Mouse (Mus musculus): Measurements from ENCODE around the gene Rassf4. TPM values are rescaled to one million over a fixed set of nuclear protein-coding genes. Genes with fewer than 3 reads are reported as not detected.

Rassf4 gene
- polyA plus RNA-seq, 1 experiment from 2014 or later: 6.1 TPM

DNA sequence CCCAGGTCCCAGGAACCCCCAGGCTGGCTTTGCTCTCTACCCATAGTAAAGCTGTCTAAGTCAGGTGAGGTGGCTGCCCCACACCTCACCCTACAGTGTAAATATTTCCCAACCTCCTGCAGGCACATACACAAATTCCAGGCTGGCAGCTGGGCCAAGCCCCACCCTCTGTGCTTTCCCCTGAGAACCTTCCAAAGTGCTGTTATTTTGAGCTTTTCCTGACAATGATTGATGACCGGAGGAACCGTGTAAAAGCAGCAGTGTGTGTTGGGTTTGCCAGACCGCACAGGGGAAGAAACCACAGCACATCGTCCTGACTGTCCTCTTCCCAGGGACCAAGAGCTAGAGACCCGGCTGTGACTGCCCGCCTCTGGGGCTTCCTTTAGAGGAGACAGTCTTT, 23.3 kb downstream of the Rassf4 start, which contains the start of gene Depp1:
Depp1 (plus strand) TSS at position 204 of the 400 bp plus-strand sequence.
- Histone ChIP-seq H3K9me3 (replicated peaks) (no peaks in the 10 kb centered on the region), H3K4me1 (peaks cover 20% of the 10 kb centered on the region), H3K36me3 (no peaks in the 10 kb centered on the region), H3K9ac (no peak within 1 kb of the TSS), H3K4me3 (replicated peaks) (peak within 1 kb of the TSS; percentile 28), H3K4me2 (peak within 1 kb of the TSS; percentile 38), H3K27ac (0 out of 2 replicates have a peak within 1 kb of the TSS, but pooled peaks have one; percentile 37), H3K27me3 (no peaks in the 10 kb centered on the region)
- ATAC-seq (replicated peaks; ENCODE audit: low FRiP score): peak; percentile 65
- 16% methylated on average over 6 of the region's 6 CpGs for WGBS

DNA sequence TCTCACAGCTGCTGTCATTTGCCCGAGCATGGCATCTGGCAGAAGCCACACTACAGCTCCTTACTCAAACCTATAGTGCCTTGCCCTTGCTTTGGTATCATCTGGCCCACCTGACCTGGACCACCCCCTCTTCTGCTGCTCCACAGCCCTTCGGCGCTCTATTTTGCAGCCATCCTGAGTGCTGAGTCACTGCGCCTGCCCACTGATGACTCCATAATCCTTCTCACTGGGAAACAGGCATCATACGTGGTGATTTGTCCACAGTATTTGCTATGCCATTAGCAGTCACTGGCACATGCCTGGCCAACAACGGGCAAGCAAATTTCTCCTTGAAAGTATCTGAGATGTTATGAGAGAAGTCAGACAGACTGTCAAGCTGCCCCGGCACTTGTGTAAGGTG, 23.9 kb downstream of the Rassf4 start:
- H3K4me3 ChIP-seq (replicated peaks): no peak overlapping the region
- H3K4me2 ChIP-seq: no peak overlapping the region
- H3K9me3 ChIP-seq (replicated peaks): no peaks in the 10 kb centered on the region
- no peaks in the 10 kb centered on the region for H3K27me3 ChIP-seq
- H3K36me3 ChIP-seq: no peaks in the 10 kb centered on the region
- H3K4me1 ChIP-seq: peaks cover 20% of the 10 kb centered on the region
- ATAC-seq (replicated peaks; ENCODE audit: low FRiP score): no peak
- no peak overlapping the region for H3K9ac ChIP-seq
- 0 out of 2 replicates have a peak overlapping the region, but pooled peaks have one; percentile 14 for H3K27ac ChIP-seq
- 84% methylated on average over 7 of the region's 7 CpGs for WGBS

DNA sequence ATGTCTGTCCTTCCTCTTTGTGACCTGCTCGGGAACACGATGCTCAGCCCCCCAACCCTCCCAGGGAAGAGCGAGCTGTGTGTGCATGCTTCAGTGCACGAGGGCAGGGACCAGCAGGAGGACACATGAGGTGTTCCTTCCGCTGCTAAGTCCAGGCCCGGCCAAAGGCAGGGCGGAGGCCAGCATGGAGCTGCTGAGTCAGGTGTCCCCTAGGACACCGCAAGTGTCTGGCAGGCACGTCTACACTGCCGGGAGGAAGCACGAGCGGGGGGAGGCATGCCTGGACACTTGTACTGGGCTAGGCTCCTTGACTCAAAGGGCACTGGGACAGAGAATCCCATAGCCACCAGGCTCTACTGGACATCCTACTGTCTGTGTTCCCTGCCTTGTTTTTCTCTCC, 26.0 kb downstream of the Rassf4 start:
- Histone ChIP-seq H3K9ac (no peak overlapping the region), H3K4me3 (replicated peaks) (no peak overlapping the region), H3K36me3 (no peaks in the 10 kb centered on the region), H3K9me3 (replicated peaks) (no peaks in the 10 kb centered on the region), H3K27me3 (no peaks in the 10 kb centered on the region), H3K4me2 (no peak overlapping the region), H3K4me1 (peaks cover 20% of the 10 kb centered on the region), H3K27ac (no peak overlapping the region)
- ATAC-seq (replicated peaks; ENCODE audit: low FRiP score): peak; percentile 65; the same call in 1 of the 2 replicates
- WGBS: 48% methylated on average over 12 of the region's 12 CpGs

DNA sequence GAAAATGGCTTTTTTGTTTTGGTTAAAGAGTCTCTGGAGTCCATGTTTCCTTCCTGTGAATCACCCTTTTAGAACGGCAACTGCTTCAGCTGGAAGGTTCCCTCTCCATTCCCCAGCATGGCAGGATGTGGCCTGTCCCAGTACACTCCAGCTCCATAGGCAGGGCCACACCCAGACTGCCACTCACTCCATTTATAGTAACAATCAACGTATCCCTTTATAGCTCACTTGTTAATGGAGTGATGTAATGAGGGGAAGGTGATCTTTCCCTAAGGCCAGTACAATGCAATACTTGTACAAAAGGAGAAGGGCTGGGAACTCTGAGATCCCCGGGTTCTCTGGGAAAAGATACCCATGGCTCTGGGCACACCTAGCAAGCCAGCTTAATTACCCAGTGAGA, 29.4 kb downstream of the Rassf4 start:
- Histone ChIP-seq H3K27me3 (no peaks in the 10 kb centered on the region), H3K27ac (no peak overlapping the region), H3K9ac (no peak overlapping the region), H3K4me3 (replicated peaks) (no peak overlapping the region), H3K9me3 (replicated peaks) (no peaks in the 10 kb centered on the region), H3K4me2 (no peak overlapping the region), H3K4me1 (0 out of 2 replicates have a peak, but pooled peaks cover 5% of the 10 kb centered on the region), H3K36me3 (no peaks in the 10 kb centered on the region)
- ATAC-seq (replicated peaks; ENCODE audit: low FRiP score): no peak
- WGBS: 58% methylated on average over 3 of the region's 3 CpGs

DNA sequence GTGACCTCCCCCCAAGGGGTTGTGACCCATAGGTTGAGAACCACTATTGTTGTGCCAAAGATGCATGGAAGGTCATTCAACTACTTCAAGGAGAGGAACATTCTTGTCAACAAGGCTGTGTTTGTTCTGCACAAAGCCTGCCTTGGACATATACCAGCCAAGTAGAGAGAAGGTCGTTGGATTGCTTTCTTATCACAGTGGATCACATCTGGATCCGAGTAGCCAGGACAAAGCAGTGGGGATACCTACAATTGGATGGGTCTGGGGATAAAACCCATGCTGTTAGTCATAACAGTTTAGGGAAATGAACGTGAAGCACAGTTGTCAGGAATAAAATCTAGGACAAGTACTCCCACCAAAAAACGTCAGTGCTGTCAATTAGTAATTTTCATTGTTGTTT, 29.9 kb downstream of the Rassf4 start:
- WGBS: 70% methylated on average over 4 of the region's 4 CpGs
- H3K27ac ChIP-seq: no peak overlapping the region

DNA sequence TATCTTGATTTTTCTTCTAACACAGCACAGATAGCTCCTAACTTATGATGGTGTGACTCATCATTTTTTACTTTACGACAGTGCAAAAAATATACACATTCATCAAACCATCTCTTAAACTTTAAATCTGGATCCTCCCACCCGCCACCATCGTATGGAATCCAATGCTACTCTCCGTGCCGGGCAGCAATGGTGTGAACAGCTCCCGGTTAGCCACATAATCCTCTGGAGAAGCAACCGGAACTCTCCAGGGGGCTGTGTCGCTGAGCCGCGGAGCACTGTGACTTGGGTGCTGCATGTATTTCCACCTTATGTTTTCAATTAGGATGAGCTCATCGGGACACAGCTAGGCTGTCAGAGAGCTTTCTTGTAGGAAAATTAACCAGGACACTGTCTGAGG, 30.8 kb downstream of the Rassf4 start:
- H3K9ac ChIP-seq: no peak overlapping the region
- no peak overlapping the region for H3K4me3 ChIP-seq (replicated peaks)
- no peaks in the 10 kb centered on the region for H3K36me3 ChIP-seq
- H3K27me3 ChIP-seq: no peaks in the 10 kb centered on the region
- H3K9me3 ChIP-seq (replicated peaks): no peaks in the 10 kb centered on the region
- ATAC-seq (replicated peaks; ENCODE audit: low FRiP score): no peak
- H3K4me1 ChIP-seq: 0 out of 2 replicates have a peak, but pooled peaks cover 5% of the 10 kb centered on the region
- H3K27ac ChIP-seq: no peak overlapping the region
- H3K4me2 ChIP-seq: no peak overlapping the region
- WGBS: 79% methylated on average over 11 of the region's 11 CpGs

More for the DNA sequence above, 29.9 kb downstream of the Rassf4 start:
- Histone ChIP-seq H3K9me3 (replicated peaks) (no peaks in the 10 kb centered on the region), H3K4me2 (no peak overlapping the region), H3K27me3 (no peaks in the 10 kb centered on the region), H3K36me3 (no peaks in the 10 kb centered on the region), H3K4me3 (replicated peaks) (no peak overlapping the region), H3K4me1 (0 out of 2 replicates have a peak, but pooled peaks cover 5% of the 10 kb centered on the region), H3K9ac (no peak overlapping the region)
- no peak for ATAC-seq (replicated peaks; ENCODE audit: low FRiP score)

DNA sequence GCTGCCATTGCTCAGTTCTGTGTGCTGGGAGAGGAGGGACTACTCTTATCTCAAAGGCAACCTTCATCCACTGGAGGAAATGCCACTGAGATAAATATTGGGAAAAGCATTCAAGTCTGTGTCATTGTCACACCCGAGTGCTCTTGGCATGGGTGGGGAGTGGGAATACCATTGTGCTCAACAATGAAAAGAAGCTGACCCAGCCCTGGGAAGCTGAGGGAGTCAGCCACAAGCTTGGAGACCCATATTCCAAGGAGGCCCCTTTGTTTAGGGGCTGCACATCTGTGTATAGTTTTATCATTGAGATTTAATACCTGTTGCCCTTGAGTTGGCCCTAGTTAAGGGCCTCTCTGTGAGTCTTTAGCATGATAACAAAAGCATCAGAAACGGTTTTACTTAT, 34.1 kb downstream of the Rassf4 start:
- no peaks in the 10 kb centered on the region for H3K27me3 ChIP-seq
- no peak overlapping the region for H3K4me2 ChIP-seq
- no peak overlapping the region for H3K9ac ChIP-seq
- 74% methylated on average over 2 of the region's 2 CpGs for WGBS
- no peaks in the 10 kb centered on the region for H3K36me3 ChIP-seq
- no peak for ATAC-seq (replicated peaks; ENCODE audit: low FRiP score)
- H3K4me3 ChIP-seq (replicated peaks): no peak overlapping the region
- H3K9me3 ChIP-seq (replicated peaks): no peaks in the 10 kb centered on the region
- peaks cover 15% of the 10 kb centered on the region for H3K4me1 ChIP-seq
- no peak overlapping the region for H3K27ac ChIP-seq

DNA sequence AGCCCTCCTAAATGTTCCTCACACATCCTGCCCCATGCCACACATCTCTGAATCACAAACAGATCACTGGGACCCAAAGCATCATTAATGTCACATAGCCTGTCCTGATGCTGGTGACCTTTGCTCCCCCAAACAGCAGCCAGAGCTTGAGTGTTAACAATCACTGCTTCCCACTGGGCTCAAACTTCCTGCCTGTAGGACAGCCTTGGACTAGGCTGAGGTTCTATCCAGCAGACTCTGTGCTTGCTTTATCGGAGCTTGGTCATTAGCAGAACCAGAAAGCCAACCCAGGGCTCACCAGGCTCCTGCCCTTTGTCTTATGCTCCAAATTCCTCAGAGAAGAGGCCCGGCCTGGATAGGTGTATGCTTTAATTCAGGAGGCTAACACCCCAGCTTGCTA, 34.9 kb downstream of the Rassf4 start:
- no peak overlapping the region for H3K9ac ChIP-seq
- 81% methylated on average over 2 of the region's 2 CpGs for WGBS
- ATAC-seq (replicated peaks; ENCODE audit: low FRiP score): no peak

DNA sequence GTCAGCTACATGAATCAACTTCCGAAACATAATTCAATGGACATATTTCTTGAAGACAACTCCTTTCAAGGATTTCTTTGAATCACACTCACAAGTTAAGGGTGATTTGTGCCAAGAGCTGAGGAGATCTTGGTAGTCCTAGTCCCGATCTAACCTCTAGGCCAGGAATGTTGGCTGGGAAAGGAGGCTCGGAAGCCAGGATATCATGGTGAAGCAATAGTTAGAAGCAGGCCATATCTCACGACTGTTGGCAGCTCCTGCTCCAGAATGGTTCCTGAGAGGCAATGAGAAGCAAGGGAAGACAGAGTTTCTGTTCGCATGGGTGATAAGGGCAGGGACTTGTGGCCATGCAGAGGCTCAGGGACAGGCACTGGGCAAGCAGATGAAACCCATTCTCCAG, 36.3 kb downstream of the Rassf4 start:
- H3K27ac ChIP-seq: no peak overlapping the region
- H3K9me3 ChIP-seq (replicated peaks): no peaks in the 10 kb centered on the region
- no peak overlapping the region for H3K4me3 ChIP-seq (replicated peaks)
- no peak overlapping the region for H3K9ac ChIP-seq
- no peak overlapping the region for H3K4me2 ChIP-seq
- peaks cover 15% of the 10 kb centered on the region for H3K4me1 ChIP-seq
- 75% methylated on average over 5 of the region's 5 CpGs for WGBS
- ATAC-seq (replicated peaks; ENCODE audit: low FRiP score): no peak
- H3K27me3 ChIP-seq: no peaks in the 10 kb centered on the region
- H3K36me3 ChIP-seq: no peaks in the 10 kb centered on the region

More for the DNA sequence above, 34.9 kb downstream of the Rassf4 start:
- Histone ChIP-seq H3K27ac (no peak overlapping the region), H3K4me3 (replicated peaks) (no peak overlapping the region), H3K36me3 (no peaks in the 10 kb centered on the region), H3K4me2 (no peak overlapping the region), H3K27me3 (no peaks in the 10 kb centered on the region), H3K4me1 (peaks cover 15% of the 10 kb centered on the region), H3K9me3 (replicated peaks) (no peaks in the 10 kb centered on the region)

DNA sequence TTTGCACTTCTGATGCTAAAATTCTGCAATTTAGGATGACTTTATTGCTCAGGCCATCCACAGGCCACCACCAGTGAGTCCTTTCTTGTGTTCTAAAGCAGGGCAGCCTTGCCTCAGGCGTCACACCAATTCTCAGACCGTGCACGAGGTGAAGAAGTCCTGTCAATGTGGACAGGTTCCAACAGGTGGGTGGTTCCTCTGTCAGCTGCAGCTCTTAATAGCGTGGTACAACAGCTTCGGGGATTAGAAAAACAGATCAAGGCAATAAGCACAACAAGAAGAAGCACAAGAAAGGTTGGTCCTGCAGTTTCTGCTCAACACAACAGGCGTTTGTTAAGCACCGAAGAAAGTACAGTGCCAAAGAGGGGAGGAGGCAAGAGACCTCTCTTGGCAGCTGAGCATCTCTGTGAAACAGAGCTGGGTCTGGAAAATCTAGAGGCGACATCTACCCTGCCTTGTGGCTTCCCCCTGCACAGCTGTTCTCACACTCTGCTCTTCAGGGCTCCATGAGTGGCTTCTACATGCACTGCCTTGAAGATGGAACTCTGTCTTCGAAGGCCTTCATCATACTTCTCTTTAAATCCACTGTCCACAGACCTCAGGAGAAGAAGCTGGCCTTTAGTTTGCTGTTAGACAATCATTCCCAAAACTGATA, 37.0 kb downstream of the Rassf4 start:
- WGBS: 69% methylated on average over 9 of the region's 9 CpGs
- Histone ChIP-seq H3K27ac (no peak overlapping the region), H3K4me1 (peaks cover 15% of the 10 kb centered on the region)

DNA sequence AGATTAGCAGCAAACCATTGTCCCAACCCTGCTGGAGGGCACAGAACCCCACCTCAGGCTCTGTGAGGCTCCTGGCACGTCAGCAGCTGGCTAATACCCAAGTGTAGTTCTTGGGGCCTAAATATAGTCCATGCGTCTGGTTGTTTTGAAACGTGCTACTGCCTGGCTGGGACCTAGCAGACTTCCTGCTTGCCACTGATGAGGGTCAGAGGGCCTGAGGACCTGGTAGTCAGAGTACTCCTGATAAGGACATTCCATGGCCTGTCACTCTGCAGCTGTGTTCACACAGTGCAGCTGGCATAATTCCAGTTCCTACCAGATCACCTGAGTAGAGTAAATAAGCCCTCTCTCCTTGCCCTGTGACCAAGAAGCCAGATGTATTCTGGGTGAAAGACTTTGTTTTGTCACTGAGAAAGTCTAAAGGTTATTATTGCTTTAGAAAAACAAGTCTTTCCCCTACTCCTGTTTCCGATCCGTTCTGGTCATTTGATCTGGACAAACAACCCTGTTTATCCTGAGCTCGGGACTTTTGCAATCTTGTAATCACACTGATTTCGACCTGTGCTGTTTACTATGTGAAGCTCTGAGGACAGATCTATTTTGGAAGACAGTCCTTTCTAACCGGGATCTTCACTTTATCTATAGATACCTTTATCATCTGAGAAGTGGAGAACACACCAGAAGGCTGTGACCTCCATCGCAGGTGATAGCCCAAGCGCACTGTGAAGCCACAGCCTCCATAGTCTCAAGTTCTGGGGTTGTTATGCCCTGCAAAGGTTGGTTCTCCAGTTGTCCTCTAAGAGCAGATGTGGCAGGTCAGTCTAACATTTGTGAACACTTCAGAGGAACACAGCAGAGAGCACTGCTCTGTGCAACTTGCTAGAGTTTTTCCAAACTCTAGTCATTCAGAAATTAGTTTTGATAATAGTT, 38.2 kb downstream of the Rassf4 start:
- H3K27me3 ChIP-seq: no peaks in the 10 kb centered on the region
- H3K27ac ChIP-seq: peak overlapping the region; percentile 81
- ATAC-seq (replicated peaks; ENCODE audit: low FRiP score): peak; percentile 87
- H3K9me3 ChIP-seq (replicated peaks): no peaks in the 10 kb centered on the region
- peaks cover 15% of the 10 kb centered on the region for H3K4me1 ChIP-seq
- no peak overlapping the region for H3K9ac ChIP-seq
- no peak overlapping the region for H3K4me3 ChIP-seq (replicated peaks)
- no peaks in the 10 kb centered on the region for H3K36me3 ChIP-seq
- H3K4me2 ChIP-seq: no peak overlapping the region
- 31% methylated on average over 10 of the region's 10 CpGs for WGBS

More for the DNA sequence above, 37.0 kb downstream of the Rassf4 start:
- no peaks in the 10 kb centered on the region for H3K36me3 ChIP-seq
- no peak overlapping the region for H3K9ac ChIP-seq
- H3K9me3 ChIP-seq (replicated peaks): no peaks in the 10 kb centered on the region
- ATAC-seq (replicated peaks; ENCODE audit: low FRiP score): no peak
- no peaks in the 10 kb centered on the region for H3K27me3 ChIP-seq
- no peak overlapping the region for H3K4me3 ChIP-seq (replicated peaks)
- no peak overlapping the region for H3K4me2 ChIP-seq
